Mouse (Mus musculus): Measurements from ENCODE around the gene Rab5c. TPM values are rescaled to one million over a fixed set of nuclear protein-coding genes. Genes with fewer than 3 reads are reported as not detected.

The Rab5c gene
- total and polyA plus RNA-seq, 3 experiments = 121 to 156 (median 150) TPM

DNA sequence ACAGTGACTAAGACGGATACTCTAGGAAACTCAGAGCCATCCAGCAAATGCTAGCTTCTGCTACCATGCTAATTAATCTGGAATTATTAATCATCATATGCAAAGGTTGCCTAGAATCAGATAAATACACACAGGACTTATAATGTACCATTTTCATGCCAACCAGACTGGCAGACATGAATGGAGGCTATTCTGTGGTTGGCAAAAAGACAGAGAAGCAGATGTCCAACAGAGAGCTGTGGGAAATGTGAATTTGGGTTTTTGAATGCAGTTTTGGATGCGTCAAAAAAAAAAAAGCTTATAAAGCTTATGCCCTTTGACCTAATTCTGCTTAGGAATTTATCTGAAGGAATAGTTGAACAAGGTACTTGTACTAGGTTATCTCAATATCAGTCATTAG, 47.8 kb upstream of the Rab5c start:
- H3K9me3 ChIP-seq (replicated peaks; ENCODE audit: low read length) = no peaks in the 10 kb centered on the region
- H3K27me3 ChIP-seq (replicated peaks) = no peaks in the 10 kb centered on the region
- dilution Hi-C loops (cut with MboI; ENCODE audit: extremely low pct_ligation_motif_present, extremely low pct_unique_long_range_greater_than_20kb, low sequenced_read_pairs) (no loop called here), in situ Hi-C loops (cut with MboI; ENCODE audit: low pct_ligation_motif_present, low pct_unique_long_range_greater_than_20kb, low sequenced_read_pairs) (no loop called here)
- H3K4me2 ChIP-seq (ENCODE audit: insufficient read depth, low read depth, poor library complexity, severe bottlenecking) = no peak overlapping the region
- peaks cover 0 to 7% of the 10 kb centered on the region in 2 experiments; a peak in 1 of 4 replicates for H3K4me1 ChIP-seq (ENCODE audit: control insufficient read depth in 1 of 2, insufficient read depth in 2 of 2)
- H3K4me3 ChIP-seq (replicated peaks in 1 of 3; ENCODE audit: low read depth in 2 of 3, low read length in 2 of 3, poor library complexity in 1 of 3) = no peak overlapping the region
- H3K27ac ChIP-seq (ENCODE audit: insufficient read depth, low read depth) = no peak overlapping the region
- H3K79me2 ChIP-seq (replicated peaks; ENCODE audit: control insufficient read depth, extremely low read depth, insufficient read depth, poor library complexity, severe bottlenecking) = no peaks in the 10 kb centered on the region
- H3K36me3 ChIP-seq (replicated peaks in 1 of 2; ENCODE audit: control insufficient read depth in 1 of 2, insufficient read depth in 1 of 2, low read length in 1 of 2) = peaks cover 33 to 81% of the 10 kb centered on the region in 2 experiments
- H3K9ac ChIP-seq (ENCODE audit: insufficient read depth, low read depth) = no peak overlapping the region
- TF ChIP-seq CHD1 (IDR thresholded peaks at IDR 0.05; ENCODE audit: low read depth, low read length) = no peak
- no peak for TF ChIP-seq KAT2A (IDR thresholded peaks at IDR 0.05; ENCODE audit: insufficient replicate concordance, low read length)
- no peak for TF ChIP-seq USF2 (conservative IDR thresholded peaks at IDR 0.05; ENCODE audit: low read depth, low read length)
- TF ChIP-seq MAX (IDR thresholded peaks at IDR 0.05; ENCODE audit: low read length) = no peak
- TF ChIP-seq JUN (IDR thresholded peaks at IDR 0.05; ENCODE audit: insufficient read depth, low read depth, low read length) = no peak
- no peak for DNase-seq (ENCODE audit: extremely low read depth)

DNA sequence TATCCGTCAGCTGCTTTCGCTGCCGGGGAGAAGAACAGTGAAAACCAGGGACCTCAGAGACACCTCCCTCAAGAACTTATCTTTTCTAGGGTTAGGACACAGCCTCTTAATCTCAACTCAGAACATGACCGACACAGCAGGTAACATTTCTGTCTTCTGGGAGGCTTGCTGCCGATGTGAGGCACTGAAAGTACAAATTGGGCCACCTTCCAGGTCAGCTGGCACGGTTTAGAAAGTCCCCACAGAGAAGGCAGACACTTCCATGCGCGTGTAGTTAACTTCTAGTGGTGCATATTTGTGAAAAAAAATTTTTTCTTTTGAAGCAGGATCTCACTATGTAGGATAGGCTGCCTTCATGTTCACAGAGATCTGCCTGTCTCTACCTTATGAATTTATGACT, 46.3 kb upstream of the Rab5c start:
- dilution Hi-C loops (cut with MboI; ENCODE audit: extremely low pct_ligation_motif_present, extremely low pct_unique_long_range_greater_than_20kb, low sequenced_read_pairs) = no loop called here
- no peaks in the 10 kb centered on the region for H3K79me2 ChIP-seq (replicated peaks; ENCODE audit: control insufficient read depth, extremely low read depth, insufficient read depth, poor library complexity, severe bottlenecking)
- DNase-seq (ENCODE audit: extremely low read depth) = no peak
- peaks cover 27 to 81% of the 10 kb centered on the region in 2 experiments for H3K36me3 ChIP-seq (replicated peaks in 1 of 2; ENCODE audit: control insufficient read depth in 1 of 2, insufficient read depth in 1 of 2, low read length in 1 of 2)
- no peak overlapping the region for H3K9ac ChIP-seq (ENCODE audit: insufficient read depth, low read depth)
- H3K9me3 ChIP-seq (replicated peaks; ENCODE audit: low read length) = no peaks in the 10 kb centered on the region
- in situ Hi-C loops (cut with MboI; ENCODE audit: low pct_ligation_motif_present, low pct_unique_long_range_greater_than_20kb, low sequenced_read_pairs) = no loop called here
- no peak for TF ChIP-seq PAX5 (IDR thresholded peaks at IDR 0.05; ENCODE audit: low read length)
- no peak for TF ChIP-seq SIN3A (IDR thresholded peaks at IDR 0.05; ENCODE audit: low read length)
- TF ChIP-seq CHD2 (IDR thresholded peaks at IDR 0.05; ENCODE audit: low read length) = no peak
- TF ChIP-seq CHD1 (IDR thresholded peaks at IDR 0.05; ENCODE audit: low read depth, low read length) = no peak
- TF ChIP-seq BHLHE40 (IDR thresholded peaks at IDR 0.05; ENCODE audit: low read depth, low read length) = no peak
- TF ChIP-seq EP300 (IDR thresholded peaks at IDR 0.05; ENCODE audit: low read length) = no peak
- TF ChIP-seq POLR2A (IDR thresholded peaks at IDR 0.05; ENCODE audit: low read depth, low read length) = no peak
- TF ChIP-seq NELFE (IDR thresholded peaks at IDR 0.05; ENCODE audit: low read depth, low read length) = no peak
- TF ChIP-seq MEF2A (IDR thresholded peaks at IDR 0.05; ENCODE audit: borderline replicate concordance, low read depth, low read length) = no peak
- TF ChIP-seq USF2 (conservative IDR thresholded peaks at IDR 0.05; ENCODE audit: low read depth, low read length) = no peak
- TF ChIP-seq IRF4 (IDR thresholded peaks at IDR 0.05; ENCODE audit: low read depth, low read length) = no peak
- TF ChIP-seq MAX (IDR thresholded peaks at IDR 0.05; ENCODE audit: low read length) = no peak
- no peak for TF ChIP-seq ETS1 (conservative IDR thresholded peaks at IDR 0.05; ENCODE audit: low read depth, low read length)
- TF ChIP-seq POLR2AphosphoS2 (IDR thresholded peaks at IDR 0.05; ENCODE audit: low read depth, low read length) = no peak
- TF ChIP-seq JUND (conservative IDR thresholded peaks at IDR 0.05; ENCODE audit: low read depth, low read length) = no peak
- no peak for TF ChIP-seq MAFK (IDR thresholded peaks at IDR 0.05; ENCODE audit: insufficient replicate concordance, low read length)
- H3K27ac ChIP-seq (ENCODE audit: insufficient read depth, low read depth) = no peak overlapping the region
- H3K27me3 ChIP-seq (replicated peaks) = no peaks in the 10 kb centered on the region
- no peak overlapping the region for H3K4me2 ChIP-seq (ENCODE audit: insufficient read depth, low read depth, poor library complexity, severe bottlenecking)
- H3K4me3 ChIP-seq (replicated peaks in 1 of 3; ENCODE audit: low read depth in 2 of 3, low read length in 2 of 3, poor library complexity in 1 of 3) = no peak overlapping the region
- H3K4me1 ChIP-seq (ENCODE audit: control insufficient read depth in 1 of 2, insufficient read depth in 2 of 2) = peaks cover 0 to 4% of the 10 kb centered on the region in 2 experiments; a peak in 1 of 4 replicates
